Mouse (Mus musculus) hindbrain, embryonic 14.5 days (tissue): ENCODE measurements at regions not wholly inside any gene's neighbourhood (a gene's known extent, or its start where the extent isn't known, plus 50 kb on each side); places are given as distances from the start of the nearest gene placed in this dataset.
A peak's percentile ranks its signal among the peaks of the same experiment; 100 is the strongest.
"Not testable (repeated sequence)": the region's sequence is repeated elsewhere in the genome, so short reads cannot be mapped to it uniquely, and the experiment has no call there.

Experiments used
- ATAC-seq: fragments of 200-750 bp; cut with Nextera tagmentation; 2 replicates; pipeline ENCODE4 v1.8.0; 2017; ENCODE audit warnings: moderate number of reproducible peaks, mild to moderate bottlenecking, moderate TSS enrichment, moderate library complexity; ENCODE audit not compliant: low FRiP score
- DNase-seq: peaks from one replicate; pipeline ENCODE4 v3.0.0-alpha.2; 2015; ENCODE audit warnings: low spot score
- H3K27ac ChIP-seq: fragments of 300-500 bp; sonication (generic); 2 replicates; pipeline ENCODE4 v1.5.1; 2014; ENCODE audit warnings: mild to moderate bottlenecking, moderate library complexity
- H3K27me3 ChIP-seq: fragments of 300-500 bp; sonication (generic); 2 replicates; pipeline ENCODE4 v1.6.1; 2014; ENCODE audit warnings: mild to moderate bottlenecking, low read length, mixed read lengths; ENCODE audit not compliant: control insufficient read depth, insufficient read depth
- H3K36me3 ChIP-seq: fragments of 300-500 bp; sonication (generic); replicated peaks from 2 replicates; pipeline ENCODE4 v1.6.1; 2014; ENCODE audit not compliant: control insufficient read depth, insufficient read depth
- H3K4me1 ChIP-seq: fragments of 300-500 bp; sonication (generic); replicated peaks from 2 replicates; pipeline ENCODE4 v1.6.1; 2014; ENCODE audit warnings: antibody characterized with exemption, low read length, mixed read lengths; ENCODE audit not compliant: control insufficient read depth, insufficient read depth
- H3K4me2 ChIP-seq: fragments of 300-500 bp; sonication (generic); replicated peaks from 2 replicates; pipeline ENCODE4 v1.6.1; 2014; ENCODE audit warnings: mild to moderate bottlenecking, moderate library complexity
- H3K4me3 ChIP-seq: fragments of 300-500 bp; sonication (generic); replicated peaks from 2 replicates; pipeline ENCODE4 v1.5.1; 2014; ENCODE audit warnings: mild to moderate bottlenecking, low read length
- H3K9ac ChIP-seq: fragments of 300-500 bp; sonication (generic); 2 replicates; pipeline ENCODE4 v1.6.1; 2014
- H3K9me3 ChIP-seq: fragments of 300-500 bp; sonication (generic); 2 replicates; pipeline ENCODE4 v1.6.1; 2016; ENCODE audit warnings: low read length; ENCODE audit not compliant: control insufficient read depth
- WGBS: fragments of 180-500 bp; shearing (Covaris S2); extraction: QIAGEN DNeasy Blood & Tissue Kit; methylation state at CpG from one replicate; pipeline ENCODE4 v1.1.7; 2014; 5-methylcytosine and 5-hydroxymethylcytosine counted together

DNA sequence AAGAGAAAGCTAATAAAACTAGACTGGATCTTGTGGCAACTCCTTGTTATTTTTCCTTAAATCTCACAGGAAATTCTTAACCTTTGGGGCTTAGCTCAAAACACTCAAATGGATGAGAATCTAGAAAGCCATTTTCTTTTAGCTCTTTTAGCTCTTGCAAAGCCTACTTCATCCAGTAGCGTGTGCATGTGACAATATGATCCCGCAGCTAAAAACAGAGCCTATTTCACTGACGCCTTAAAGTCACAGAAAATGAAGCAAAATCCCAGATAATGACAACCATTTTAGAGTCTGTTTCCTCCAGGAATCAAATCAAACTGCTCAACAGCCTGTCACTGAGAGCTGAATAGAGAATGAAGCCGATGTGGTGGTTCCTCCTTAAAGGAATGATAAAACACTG, 185.1 kb upstream of the Stxbp5 start:
- Histone ChIP-seq H3K27ac (no peak overlapping the region), H3K36me3 (no peaks in the 10 kb centered on the region)
- no peak for ATAC-seq

DNA sequence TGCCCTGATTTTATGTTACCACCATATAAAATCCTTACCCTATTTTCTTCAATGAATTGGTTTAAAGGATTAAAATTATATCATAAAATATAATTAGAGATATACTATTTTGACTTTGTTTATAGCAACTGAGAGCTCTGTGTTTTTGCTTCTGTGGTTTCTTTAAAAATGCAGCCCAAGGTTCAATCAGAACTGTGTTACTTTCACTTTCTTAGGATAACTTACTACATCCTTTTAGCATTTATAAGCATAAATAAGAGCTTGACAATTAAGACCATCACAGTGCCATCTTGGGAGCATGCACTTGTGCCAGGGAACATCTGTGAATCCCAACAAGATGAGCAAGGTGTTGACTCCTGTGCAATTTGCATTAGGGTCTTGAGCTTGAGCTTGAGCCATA, 169.3 kb upstream of the Stxbp5 start:
- no peaks in the 10 kb centered on the region for H3K36me3 ChIP-seq
- no peaks in the 10 kb centered on the region for H3K27me3 ChIP-seq
- no peak overlapping the region for H3K9ac ChIP-seq
- ATAC-seq (no peak), DNase-seq (no peak)
- H3K4me3 ChIP-seq = no peak overlapping the region
- H3K9me3 ChIP-seq = no peaks in the 10 kb centered on the region
- H3K27ac ChIP-seq = no peak overlapping the region
- no peaks in the 10 kb centered on the region for H3K4me1 ChIP-seq
- H3K4me2 ChIP-seq = no peak overlapping the region

More for the DNA sequence above, 185.1 kb upstream of the Stxbp5 start:
- Histone ChIP-seq H3K9me3 (no peaks in the 10 kb centered on the region), H3K4me3 (no peak overlapping the region), H3K9ac (no peak overlapping the region), H3K4me2 (no peak overlapping the region), H3K4me1 (no peaks in the 10 kb centered on the region), H3K27me3 (no peaks in the 10 kb centered on the region)
- WGBS = 77% methylated on average over 4 of the region's 4 CpGs
- no peak for DNase-seq

DNA sequence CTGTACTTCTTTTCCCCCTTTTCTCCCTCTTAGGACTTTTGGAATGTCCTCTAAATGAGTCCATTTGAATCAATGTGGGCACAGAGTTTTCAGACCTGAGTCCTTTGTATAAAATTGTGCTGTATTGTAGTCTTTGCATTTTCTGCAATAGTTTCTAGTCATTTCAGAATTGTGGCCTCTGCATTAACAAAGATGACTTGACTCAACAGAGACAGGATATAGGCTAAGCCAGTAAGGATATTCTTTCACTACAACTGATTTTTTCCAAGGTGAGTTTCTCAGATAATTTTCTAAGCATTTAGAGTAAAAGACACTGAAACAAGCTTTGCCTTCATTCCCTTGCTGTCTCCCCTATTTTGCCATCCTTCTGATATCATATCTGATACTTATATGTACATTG, 168.8 kb upstream of the Stxbp5 start:
- not testable (repeated sequence) for H3K9ac ChIP-seq, H3K4me3 ChIP-seq, DNase-seq, ATAC-seq, H3K36me3 ChIP-seq, H3K27me3 ChIP-seq, H3K27ac ChIP-seq, H3K4me1 ChIP-seq, H3K4me2 ChIP-seq, H3K9me3 ChIP-seq

DNA sequence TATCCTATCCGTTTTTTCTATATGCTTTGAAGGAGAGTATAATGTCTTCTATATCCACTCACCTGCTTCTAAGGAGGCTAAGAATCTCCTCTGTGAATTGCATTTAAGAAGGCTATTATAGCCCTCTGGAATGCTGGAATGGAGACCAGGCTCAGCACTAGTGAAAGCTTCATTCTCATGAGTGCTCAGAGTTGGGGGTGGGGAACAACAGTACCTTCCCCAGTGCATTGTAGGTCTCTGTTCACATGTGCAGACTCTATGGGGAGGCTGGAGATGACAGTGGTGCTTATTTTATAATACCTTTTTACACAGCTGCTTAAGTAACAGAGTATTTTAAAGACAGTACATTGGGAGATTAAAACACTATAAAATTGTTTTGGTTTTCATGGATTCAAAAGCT, 145.9 kb upstream of the Stxbp5 start:
- no peak for DNase-seq
- Histone ChIP-seq H3K36me3 (no peaks in the 10 kb centered on the region), H3K27ac (no peak overlapping the region)

DNA sequence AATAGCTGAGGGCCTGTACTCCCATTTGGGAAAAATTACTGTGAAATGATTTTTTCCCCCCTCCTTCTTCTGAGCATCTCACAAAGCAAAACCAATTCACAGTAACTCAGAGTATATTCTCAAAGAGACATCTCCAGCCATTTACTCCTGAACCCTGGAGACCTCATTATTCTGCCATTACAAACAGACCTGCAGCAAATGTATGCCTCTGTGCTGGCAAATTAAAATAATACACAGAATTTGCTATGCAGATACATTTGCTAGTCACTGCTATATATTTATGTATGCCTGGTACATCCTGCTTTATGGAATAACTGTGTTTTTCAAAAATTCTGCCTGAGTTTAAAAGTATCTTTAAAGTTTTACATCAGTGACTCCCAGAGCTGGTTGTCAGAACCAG, 145.4 kb upstream of the Stxbp5 start:
- 0 out of 2 replicates have a peak, but pooled peaks have one; percentile 43 for ATAC-seq

More for the DNA sequence above, 145.9 kb upstream of the Stxbp5 start:
- no peaks in the 10 kb centered on the region for H3K9me3 ChIP-seq
- 76% methylated on average over 1 of the region's 1 CpGs for WGBS
- H3K4me3 ChIP-seq = no peak overlapping the region
- no peaks in the 10 kb centered on the region for H3K4me1 ChIP-seq
- ATAC-seq = no peak
- no peaks in the 10 kb centered on the region for H3K27me3 ChIP-seq
- no peak overlapping the region for H3K4me2 ChIP-seq
- no peak overlapping the region for H3K9ac ChIP-seq

DNA sequence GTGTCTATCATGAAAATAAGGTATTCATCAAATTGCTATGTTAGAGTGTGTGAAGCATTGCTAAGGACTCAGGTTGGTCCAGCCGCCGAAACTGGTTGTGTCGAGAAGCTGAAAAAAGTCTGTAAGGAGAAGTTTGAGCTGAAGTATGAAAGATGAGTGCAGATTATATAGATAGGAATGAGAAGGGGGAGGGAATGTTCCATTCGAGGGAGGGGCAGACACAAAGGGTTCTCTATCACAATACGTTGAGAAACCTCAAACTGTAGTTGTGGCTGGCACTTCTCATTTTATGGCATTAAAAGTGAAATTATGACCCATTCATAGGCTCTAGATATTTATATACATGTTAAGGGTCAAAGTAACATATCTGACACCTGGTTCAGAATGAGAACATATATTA, 108.4 kb upstream of the Stxbp5 start:
- Histone ChIP-seq H3K27me3 (no peaks in the 10 kb centered on the region), H3K4me2 (no peak overlapping the region), H3K4me3 (no peak overlapping the region), H3K36me3 (no peaks in the 10 kb centered on the region), H3K9me3 (no peaks in the 10 kb centered on the region), H3K9ac (no peak overlapping the region), H3K4me1 (no peaks in the 10 kb centered on the region), H3K27ac (no peak overlapping the region)
- no peak for DNase-seq
- 92% methylated on average over 5 of the region's 5 CpGs for WGBS
- no peak for ATAC-seq

More for the DNA sequence above, 145.4 kb upstream of the Stxbp5 start:
- H3K4me2 ChIP-seq = no peak overlapping the region
- DNase-seq = no peak
- no peaks in the 10 kb centered on the region for H3K4me1 ChIP-seq
- no peak overlapping the region for H3K4me3 ChIP-seq
- no peak overlapping the region for H3K9ac ChIP-seq
- H3K9me3 ChIP-seq = no peaks in the 10 kb centered on the region
- H3K36me3 ChIP-seq = no peaks in the 10 kb centered on the region
- no peaks in the 10 kb centered on the region for H3K27me3 ChIP-seq
- no peak overlapping the region for H3K27ac ChIP-seq

DNA sequence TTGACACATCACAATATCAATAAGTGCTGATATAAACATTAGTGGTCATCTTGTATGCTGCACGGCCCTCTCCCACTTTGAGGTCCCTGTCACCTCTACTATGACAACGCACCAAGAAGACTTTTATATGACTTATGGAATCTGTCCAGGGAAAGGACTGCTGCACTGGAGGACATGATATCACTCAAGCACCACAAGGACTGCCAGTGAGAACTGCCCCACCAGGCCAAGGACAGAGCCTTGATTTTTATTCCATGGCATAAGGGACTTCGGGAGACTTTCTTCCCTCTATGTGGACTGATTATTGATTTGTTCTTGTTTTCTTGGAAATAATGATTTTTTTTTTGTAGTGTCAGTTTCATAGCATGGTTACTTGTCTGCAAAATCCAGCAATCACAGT, 97.7 kb upstream of the Stxbp5 start:
- no peaks in the 10 kb centered on the region for H3K9me3 ChIP-seq
- H3K36me3 ChIP-seq = no peaks in the 10 kb centered on the region
- no peak overlapping the region for H3K27ac ChIP-seq
- H3K27me3 ChIP-seq = no peaks in the 10 kb centered on the region
- DNase-seq = no peak
- ATAC-seq = no peak
- WGBS = 93% methylated on average over 3 of the region's 3 CpGs
- no peak overlapping the region for H3K9ac ChIP-seq
- no peak overlapping the region for H3K4me3 ChIP-seq
- H3K4me2 ChIP-seq = no peak overlapping the region
- H3K4me1 ChIP-seq = no peaks in the 10 kb centered on the region

DNA sequence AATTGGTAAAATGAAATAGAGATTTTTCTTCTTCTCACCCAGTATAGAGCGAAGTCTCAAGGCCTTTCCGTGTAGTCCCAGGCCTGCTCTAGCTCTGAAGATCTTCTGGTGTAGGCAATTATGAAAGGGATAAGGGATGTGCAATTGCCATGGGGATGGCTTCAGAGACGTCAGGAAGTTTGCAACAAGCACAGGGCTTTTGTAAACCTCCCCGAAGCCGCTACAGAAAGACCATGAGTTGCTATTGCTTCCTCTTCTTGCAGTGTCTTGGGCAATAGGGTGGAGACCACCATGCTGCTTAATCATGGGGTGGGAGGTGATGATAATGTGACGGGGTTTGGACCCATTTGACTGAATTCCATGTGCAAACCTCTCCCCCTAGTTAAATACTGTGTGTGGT, 95.3 kb upstream of the Stxbp5 start:
- Histone ChIP-seq H3K36me3 (no peaks in the 10 kb centered on the region), H3K4me2 (no peak overlapping the region), H3K27me3 (no peaks in the 10 kb centered on the region), H3K4me3 (no peak overlapping the region), H3K9ac (no peak overlapping the region), H3K4me1 (no peaks in the 10 kb centered on the region), H3K27ac (no peak overlapping the region), H3K9me3 (no peaks in the 10 kb centered on the region)
- 89% methylated on average over 6 of the region's 6 CpGs for WGBS
- ATAC-seq (no peak), DNase-seq (no peak)

DNA sequence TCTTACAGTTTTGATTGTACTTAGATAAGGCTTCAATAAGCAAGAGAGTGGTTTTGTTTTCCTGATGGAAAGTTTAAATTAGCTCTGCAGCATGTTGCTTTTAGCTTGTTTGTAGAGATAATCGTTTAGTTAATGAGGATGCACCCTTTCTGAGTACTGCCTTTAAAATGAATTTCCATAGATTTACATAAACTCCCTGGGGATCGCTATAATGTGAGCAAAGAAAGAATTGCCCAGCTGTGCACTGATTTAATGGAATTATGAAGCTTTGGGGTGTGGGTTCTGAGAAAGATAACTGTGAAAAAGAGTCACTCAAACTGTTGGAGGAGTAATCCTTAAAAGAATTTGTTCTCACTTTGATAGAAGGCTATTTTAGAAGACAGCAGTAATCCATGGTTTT, 91.9 kb upstream of the Stxbp5 start:
- no peaks in the 10 kb centered on the region for H3K27me3 ChIP-seq
- H3K4me3 ChIP-seq = no peak overlapping the region
- WGBS = 55% methylated on average over 2 of the region's 2 CpGs
- H3K9ac ChIP-seq = no peak overlapping the region
- ATAC-seq (no peak), DNase-seq (no peak)
- H3K36me3 ChIP-seq = no peaks in the 10 kb centered on the region
- no peak overlapping the region for H3K27ac ChIP-seq
- no peaks in the 10 kb centered on the region for H3K4me1 ChIP-seq
- H3K4me2 ChIP-seq = no peak overlapping the region
- H3K9me3 ChIP-seq = no peaks in the 10 kb centered on the region

DNA sequence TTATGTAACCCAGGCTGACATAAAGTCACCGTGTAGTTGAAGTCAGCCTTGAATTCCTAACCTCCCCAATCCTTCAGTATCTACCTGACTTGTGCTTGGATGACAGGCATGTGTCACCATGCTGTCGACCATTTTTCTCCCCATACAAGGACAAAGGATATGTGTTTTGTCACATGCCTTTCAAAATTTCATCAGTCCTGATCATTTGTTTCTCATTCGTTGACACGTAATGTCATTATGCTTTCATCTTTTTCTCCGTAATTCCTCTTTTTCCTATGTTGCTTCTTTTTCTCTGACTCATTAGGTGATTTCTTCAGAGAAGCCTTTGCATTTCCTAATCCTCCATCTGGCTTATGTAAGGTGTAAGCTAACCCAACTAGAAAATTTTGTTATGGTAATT, 84.5 kb upstream of the Stxbp5 start:
- Histone ChIP-seq H3K27me3 (no peaks in the 10 kb centered on the region), H3K27ac (no peak overlapping the region), H3K4me1 (no peaks in the 10 kb centered on the region), H3K4me2 (no peak overlapping the region), H3K36me3 (no peaks in the 10 kb centered on the region), H3K9ac (no peak overlapping the region), H3K9me3 (no peaks in the 10 kb centered on the region), H3K4me3 (no peak overlapping the region)
- WGBS = 92% methylated on average over 5 of the region's 5 CpGs
- DNase-seq (no peak), ATAC-seq (no peak)
